Mouse (Mus musculus) cerebellum, adult 2 months (tissue): ENCODE data around the gene Mknk1.

Experiments used
- CTCF ChIP-seq: fragments of 200-500 bp; IDR thresholded peaks from 2 replicates; pipeline ENCODE4 v1.5.1; 2011; ENCODE audit warnings: low read depth, mild to moderate bottlenecking, control low read depth, low read length, moderate library complexity, borderline replicate concordance; ENCODE audit not compliant: insufficient read depth
- POLR2A ChIP-seq: fragments of 200-500 bp; IDR thresholded peaks from 2 replicates; pipeline ENCODE4 v1.6.1; 2011; ENCODE audit warnings: low read length, control low read depth, borderline replicate concordance; ENCODE audit not compliant: insufficient read depth

DNA sequence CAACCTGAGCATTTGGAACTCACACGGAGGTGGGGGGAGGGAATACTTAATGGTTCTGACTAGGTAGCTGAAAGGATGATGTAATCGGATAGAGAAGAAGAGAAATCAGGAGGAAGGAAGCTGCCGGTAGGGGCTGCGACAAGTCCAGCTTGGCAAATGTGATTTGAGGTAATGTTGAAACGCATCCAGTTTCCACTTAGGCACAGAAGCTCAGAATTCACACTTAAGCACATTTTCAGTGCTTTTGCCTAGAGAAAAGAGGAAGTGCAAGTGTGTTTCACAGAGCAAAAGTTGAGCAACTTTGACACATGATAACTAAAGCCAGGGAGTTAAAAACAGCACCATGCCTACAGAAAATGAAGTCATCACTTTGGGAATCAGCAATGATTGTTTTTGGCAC lies 8.4 kb downstream of the Mknk1 start:
- no peak for TF ChIP-seq CTCF
- TF ChIP-seq POLR2A: no peak
